Mouse (Mus musculus): ENCODE data around the gene Pik3r5.
A peak's percentile ranks its signal among the peaks of the same experiment; 100 is the strongest.

Gene Pik3r5

GRCm38 (mm10) chr11:68431699-68432360, at the start of gene Pik3r5:
Gene Pik3r5 (plus strand): TSS chr11:68432121.
- peak; percentile 94 for DNase-seq (ENCODE audit: low spot score)

DNA sequence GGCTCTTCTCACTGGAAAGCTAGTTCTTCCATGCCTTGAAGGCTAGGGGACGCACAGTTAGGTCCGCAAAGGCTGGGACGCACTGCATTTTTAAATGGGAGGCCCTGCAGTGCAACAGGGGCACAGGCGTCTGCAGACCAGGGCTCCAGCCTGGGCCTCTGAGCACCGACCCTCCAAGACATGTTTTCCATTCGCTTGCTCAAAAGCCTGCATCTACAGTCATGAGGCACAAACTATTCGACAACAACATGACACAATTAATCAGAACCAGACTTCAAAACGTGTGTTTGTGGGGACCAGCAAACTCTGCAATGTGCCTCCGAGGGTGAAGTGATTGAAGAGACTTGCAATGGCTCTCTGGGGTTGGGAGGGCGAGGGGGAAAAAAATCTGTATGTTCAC, 48.4 kb upstream of the Pik3r5 start:
- DNase-seq (ENCODE audit: low spot score) = no peak

DNA sequence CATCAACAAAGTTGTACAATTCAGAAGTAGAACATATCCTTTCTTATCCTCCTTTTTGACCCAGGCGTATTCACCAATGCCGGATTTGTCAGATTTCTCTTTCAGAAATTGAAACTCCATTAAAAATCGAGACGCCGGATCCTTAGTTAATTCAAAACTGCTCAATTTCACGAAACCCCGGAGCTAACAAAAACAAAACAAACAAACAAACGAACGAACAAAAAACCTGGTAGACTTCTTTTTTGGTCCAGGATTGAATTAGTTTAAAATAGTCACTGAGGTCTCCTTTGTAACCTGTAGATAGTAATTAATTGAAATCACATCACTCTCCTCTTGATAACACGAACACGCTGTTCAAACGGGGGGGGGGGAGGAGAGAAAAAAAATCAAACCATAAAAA, 47.8 kb upstream of the Pik3r5 start:
- no peak for DNase-seq (ENCODE audit: low spot score)

GRCm38 (mm10) chr11:68384592-68385020, 47.3 kb upstream of the Pik3r5 start:
- no peak for DNase-seq (ENCODE audit: low spot score)

DNA sequence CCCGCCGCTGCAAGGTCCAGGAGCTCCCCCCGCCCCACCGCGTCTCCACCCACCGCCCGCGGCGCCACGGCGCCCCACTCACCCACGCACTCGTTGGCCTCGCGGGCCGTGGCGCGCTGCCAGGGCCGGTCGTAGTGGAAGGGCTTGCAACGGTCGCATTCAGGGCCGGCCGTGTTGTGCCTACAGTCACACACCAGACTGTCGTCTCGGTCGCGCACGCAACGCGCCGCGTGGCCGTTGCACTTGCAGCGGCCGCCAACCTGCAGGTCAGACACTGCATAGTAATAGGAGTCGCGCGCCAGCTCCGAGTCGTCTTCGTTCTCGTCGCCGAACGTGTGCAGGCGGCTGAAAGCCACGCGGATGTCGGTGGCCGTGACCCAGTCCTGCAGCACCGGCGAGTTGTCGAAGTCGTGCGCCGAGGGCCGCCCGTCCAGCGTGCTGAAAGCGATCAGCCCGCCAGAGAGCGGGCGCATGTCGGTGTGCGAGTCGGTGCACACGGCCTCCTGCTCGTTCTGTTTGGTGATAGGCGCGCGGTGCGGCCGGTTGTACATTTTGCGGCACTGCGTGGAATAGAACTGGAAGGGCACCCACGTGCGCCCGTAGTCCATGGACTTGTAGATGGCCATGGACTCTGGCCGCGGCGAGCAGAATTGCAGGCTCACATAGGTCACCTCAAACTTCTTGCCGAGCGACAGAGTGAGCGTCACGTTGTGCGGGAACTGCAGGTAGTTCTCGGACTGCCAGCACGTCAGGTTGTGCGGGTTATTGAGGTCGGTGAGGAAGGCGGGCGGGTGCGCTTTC, 46.7 kb upstream of the Pik3r5 start:
- peak; percentile 59 for DNase-seq (ENCODE audit: low spot score)

DNA sequence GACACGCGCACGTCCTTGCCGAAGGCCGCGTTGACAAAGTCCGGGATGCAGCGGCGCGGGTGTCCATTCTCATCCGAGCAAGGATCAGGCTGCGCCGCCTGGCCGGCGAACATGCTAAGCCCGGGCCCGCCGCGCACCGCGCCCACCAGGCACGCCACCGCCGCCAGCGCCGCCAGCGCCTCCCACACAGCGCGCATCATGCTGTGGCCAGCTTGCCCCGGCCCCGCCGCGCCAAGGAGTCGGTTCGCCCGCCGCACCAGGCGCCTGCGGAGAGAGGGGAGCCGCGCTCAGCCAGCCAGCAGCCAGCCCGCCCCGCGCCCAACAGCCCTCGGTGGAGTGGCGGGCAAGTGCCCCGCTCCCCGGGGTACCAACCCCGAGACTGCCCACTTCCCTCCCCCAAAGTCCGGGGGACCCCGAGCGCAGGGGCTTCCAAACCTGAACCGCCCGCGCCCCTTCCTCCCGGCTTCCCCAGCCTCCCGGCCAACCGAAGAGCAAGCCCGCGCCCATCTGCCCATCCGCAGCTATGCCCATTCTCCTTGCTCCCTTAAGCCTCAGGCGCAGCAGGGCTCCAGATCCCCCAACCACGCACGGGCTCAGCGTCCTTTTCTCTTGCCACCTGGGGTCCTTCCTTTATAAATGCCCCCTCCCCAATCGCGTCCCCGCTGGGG, 45.9 kb upstream of the Pik3r5 start:
- peak; percentile 52 for DNase-seq (ENCODE audit: low spot score)

- DNase-seq (ENCODE audit: low spot score) = peak; percentile 64
These were observed 45.1 kb upstream of the Pik3r5 start for GRCm38 (mm10) chr11:68386589-68387440.

DNA sequence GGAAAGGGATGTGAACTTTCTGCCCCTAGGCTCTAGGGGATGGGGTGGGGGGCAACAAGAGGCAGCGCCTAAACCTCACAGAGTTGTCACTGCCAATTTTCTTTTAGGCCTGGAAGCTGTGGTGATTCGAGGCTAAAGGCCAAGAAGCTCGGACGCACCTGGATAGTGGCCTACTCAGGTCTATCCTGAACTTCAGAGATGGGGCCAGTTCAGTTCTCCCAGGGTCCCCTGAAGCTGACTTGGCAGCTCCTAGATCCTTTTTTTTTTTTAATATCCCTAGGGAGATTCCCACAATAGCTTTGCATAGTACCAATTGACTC, 44.5 kb upstream of the Pik3r5 start:
- DNase-seq (ENCODE audit: low spot score) = no peak

- no peak for DNase-seq (ENCODE audit: low spot score)
These were observed 43.8 kb upstream of the Pik3r5 start for GRCm38 (mm10) chr11:68387971-68388654.

DNA sequence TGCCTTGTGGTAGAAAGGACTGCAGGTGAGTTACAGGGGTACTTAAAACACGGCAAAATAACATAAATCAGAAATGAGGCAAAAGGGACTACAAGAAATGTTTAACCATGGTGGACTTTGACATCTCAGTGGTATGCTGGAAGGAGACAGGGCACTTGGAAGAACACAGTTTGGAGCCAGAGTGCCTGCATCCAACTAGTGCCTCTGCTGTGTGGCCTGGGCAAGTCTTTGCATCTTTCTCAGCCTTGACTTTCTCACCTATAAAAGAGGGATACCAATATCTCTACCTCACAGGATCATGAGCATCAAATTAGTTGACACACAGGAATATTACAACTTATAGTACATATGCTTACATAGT, 43.3 kb upstream of the Pik3r5 start:
- no peak for DNase-seq (ENCODE audit: low spot score)

- DNase-seq (ENCODE audit: low spot score) = no peak
These were observed 42.3 kb upstream of the Pik3r5 start for GRCm38 (mm10) chr11:68389621-68390020.

GRCm38 (mm10) chr11:68390381-68391287, 41.3 kb upstream of the Pik3r5 start:
- DNase-seq (ENCODE audit: low spot score) = no peak

- DNase-seq (ENCODE audit: low spot score) = no peak
These were observed 37.9 kb upstream of the Pik3r5 start for GRCm38 (mm10) chr11:68393897-68394490.

- no peak for DNase-seq (ENCODE audit: low spot score)
These were observed 37.2 kb upstream of the Pik3r5 start for GRCm38 (mm10) chr11:68394749-68395148.

DNA sequence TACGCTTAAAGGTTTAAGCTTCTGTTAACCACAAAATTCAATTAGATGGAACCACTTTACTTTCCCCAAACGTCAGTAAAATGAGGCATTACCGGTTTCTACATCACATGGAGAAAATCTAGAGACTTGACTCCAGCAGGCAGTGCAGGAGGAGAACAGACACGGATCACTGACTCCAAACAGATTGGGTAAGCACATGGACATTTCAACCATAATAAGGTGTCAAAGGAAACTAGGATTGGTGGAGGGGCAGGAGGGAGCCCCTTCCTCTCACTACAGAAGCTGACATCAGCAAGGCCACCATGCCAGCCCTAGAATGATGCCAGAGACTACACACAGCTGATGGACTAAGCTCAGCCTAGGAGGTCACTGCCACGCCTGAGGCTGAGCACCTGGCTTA, 36.4 kb upstream of the Pik3r5 start:
- DNase-seq (ENCODE audit: low spot score) = no peak

DNA sequence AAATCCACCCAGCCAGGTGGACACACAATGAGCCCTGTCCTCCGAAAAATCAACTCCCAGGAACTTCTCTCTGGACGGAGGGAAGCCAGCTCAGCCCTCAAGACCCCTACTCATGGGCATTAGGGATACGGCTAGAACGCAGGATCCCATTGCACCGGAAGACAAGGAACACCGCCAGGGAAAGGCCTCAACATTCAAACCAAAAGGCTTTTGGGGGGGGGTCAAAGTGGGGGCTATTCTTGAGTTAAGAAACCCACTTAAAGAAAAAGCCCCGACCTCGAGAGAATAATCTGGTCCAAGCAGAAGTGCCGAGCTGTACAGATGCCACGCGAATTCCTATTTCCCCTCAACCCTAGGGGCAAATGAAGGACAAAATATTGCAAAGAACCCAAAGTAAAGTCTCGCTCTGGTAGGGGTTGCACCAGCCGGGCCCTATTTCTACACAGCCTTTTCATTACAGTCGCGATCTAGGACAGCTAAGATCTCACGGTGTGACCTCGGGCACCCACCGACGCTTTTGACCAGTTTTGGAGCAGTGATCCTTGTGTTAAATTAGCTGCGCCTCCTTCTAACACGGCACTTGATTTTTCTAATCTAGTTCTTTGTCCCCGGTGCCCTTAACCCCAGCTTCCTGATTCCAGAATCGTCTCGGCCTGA, 32.9 kb upstream of the Pik3r5 start:
- no peak for DNase-seq (ENCODE audit: low spot score)

GRCm38 (mm10) chr11:68399548-68400020, 32.3 kb upstream of the Pik3r5 start:
- peak; percentile 76 for DNase-seq (ENCODE audit: low spot score)

GRCm38 (mm10) chr11:68400021-68400671, 31.8 kb upstream of the Pik3r5 start:
- DNase-seq (ENCODE audit: low spot score) = peak; percentile 66

DNA sequence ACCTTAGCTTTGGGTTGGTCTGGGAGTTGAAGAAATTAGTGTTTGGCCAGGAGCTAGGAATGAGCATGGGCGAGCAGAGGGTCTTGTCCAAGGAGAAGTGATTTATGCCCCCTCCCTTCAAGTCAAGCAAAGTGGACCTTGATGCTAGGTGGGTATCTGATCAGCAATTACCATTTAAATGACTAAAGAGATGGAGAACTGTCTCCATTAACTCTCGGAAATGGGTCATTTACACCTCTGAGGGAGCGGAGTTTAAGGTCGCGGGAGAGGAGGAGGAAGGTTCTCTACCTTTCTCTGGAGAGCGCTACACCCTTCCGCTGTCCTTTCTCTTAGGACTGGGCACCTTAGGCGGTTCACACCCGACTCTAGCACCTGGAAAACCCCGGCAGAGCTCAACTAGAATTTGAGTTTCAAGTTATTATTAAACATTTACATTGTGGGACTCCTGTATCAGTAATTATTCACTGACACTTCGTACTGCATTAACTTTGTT, 31.1 kb upstream of the Pik3r5 start, which contains the start of gene Ntn1:
Gene Ntn1, minus strand, starts transcription at position 97 of the 493 bp plus-strand sequence.
- no peak for DNase-seq (ENCODE audit: low spot score)

All from retina, embryonic 14.5 days (tissue).